Mouse (Mus musculus) thymus, postnatal 10 days (tissue): ENCODE results near the gene Lyrm7.
"Not testable (repeated sequence)": the region's sequence is repeated elsewhere in the genome, so short reads cannot be mapped to it uniquely, and the experiment has no call there.

Experiments used
- DNase-seq, 2 experiments: peaks; one replicate each; pipeline ENCODE4 v3.0.0; 2021; ENCODE audit warnings: low spot score in 2 of 2

The Lyrm7 gene

GRCm38 (mm10) chr11:54881051-54881474 is 20.3 kb upstream of the Lyrm7 start:
- no peak for DNase-seq

- DNase-seq, result no peak
Observed at GRCm38 (mm10) chr11:54879922-54880321, 19.2 kb upstream of the Lyrm7 start.

- DNase-seq, result peak in 1 of 2 experiments; percentile 50
Observed at GRCm38 (mm10) chr11:54879434-54879833, 18.7 kb upstream of the Lyrm7 start.

- DNase-seq, result no peak
Observed at GRCm38 (mm10) chr11:54878893-54879292, 18.2 kb upstream of the Lyrm7 start.

- no peak for DNase-seq
Observed at GRCm38 (mm10) chr11:54876031-54876430, 15.3 kb upstream of the Lyrm7 start.

GRCm38 (mm10) chr11:54871831-54872537 is 11.3 kb upstream of the Lyrm7 start:
- DNase-seq, result no peak

GRCm38 (mm10) chr11:54869318-54869717 is 8.6 kb upstream of the Lyrm7 start:
- no peak for DNase-seq

GRCm38 (mm10) chr11:54868445-54868844 is 7.7 kb upstream of the Lyrm7 start:
- DNase-seq, result no peak

GRCm38 (mm10) chr11:54867903-54868434 is 7.3 kb upstream of the Lyrm7 start:
- DNase-seq, result no peak

GRCm38 (mm10) chr11:54867049-54867385 is 6.3 kb upstream of the Lyrm7 start:
- no peak for DNase-seq

GRCm38 (mm10) chr11:54866119-54867048 is 5.7 kb upstream of the Lyrm7 start, which contains the start of gene Hint1:
Hint1 (plus strand) TSS chr11:54866383.
- DNase-seq, result peak; percentile 84 to 92

- no peak for DNase-seq
Observed at GRCm38 (mm10) chr11:54865330-54866085, 4.8 kb upstream of the Lyrm7 start.

- DNase-seq, result peak in 1 of 2 experiments; percentile 49
Observed at GRCm38 (mm10) chr11:54862621-54863520, 2.2 kb upstream of the Lyrm7 start.

GRCm38 (mm10) chr11:54861471-54862420 is 1.0 kb upstream of the Lyrm7 start:
- no peak for DNase-seq

GRCm38 (mm10) chr11:54859322-54860165 is 1.2 kb downstream of the Lyrm7 start:
- peak; percentile 28 to 35 for DNase-seq

GRCm38 (mm10) chr11:54858880-54859279 is 1.8 kb downstream of the Lyrm7 start:
- not testable (repeated sequence) for DNase-seq

GRCm38 (mm10) chr11:54851656-54852055 is 9.1 kb downstream of the Lyrm7 start:
- DNase-seq, result no peak

- DNase-seq, result peak; percentile 55 to 60
Observed at GRCm38 (mm10) chr11:54849961-54850758, 10.6 kb downstream of the Lyrm7 start.
